Mouse (Mus musculus) MEL (cell line): ENCODE data around the gene Hoxa5.

Experiments used
- CTCF ChIP-seq, 3 experiments: IDR thresholded peaks in 2 of 3; conservative IDR thresholded peaks in 1 of 3; 2 replicates each; pipeline ENCODE4 v1.5.1; 2011 to 2012; ENCODE audit warnings: low read length in 3 of 3, low read depth in 2 of 3, mild to moderate bottlenecking in 2 of 3, improper control_type of control experiment in 1 of 3, inconsistent platforms in 1 of 3, mixed read lengths in 1 of 3, moderate library complexity in 1 of 3; ENCODE audit not compliant: control insufficient read depth in 1 of 3, insufficient read depth in 1 of 3, poor library complexity in 1 of 3, severe bottlenecking in 1 of 3
- NRF1 ChIP-seq: IDR thresholded peaks from 2 replicates; pipeline ENCODE4 v1.6.1; 2014; ENCODE audit warnings: low read depth, mild to moderate bottlenecking, inconsistent platforms, low read length, improper control_type of control experiment, moderate library complexity; ENCODE audit not compliant: poor library complexity, insufficient read depth, severe bottlenecking

- TF ChIP-seq CTCF (IDR thresholded peaks at IDR 0.05 in 2 of 3, conservative IDR thresholded peaks at IDR 0.05 in 1 of 3; ENCODE audit: control insufficient read depth in 1 of 3, insufficient read depth in 1 of 3, low read depth in 2 of 3, low read length in 3 of 3, poor library complexity in 1 of 3, severe bottlenecking in 1 of 3) (no peak), NRF1 (no peak)
Observed at GRCm38 (mm10) chr6:52224895-52225611, 20.7 kb upstream of the Hoxa5 start.
